Mouse (Mus musculus): ENCODE data around the gene Hbb-bh2. TPM values are rescaled to one million over a fixed set of nuclear protein-coding genes. Genes with fewer than 3 reads are reported as not detected.

The Hbb-bh2 gene
- not detected in 2 replicates for polyA plus RNA-seq (2012; rRNA removed)

DNA sequence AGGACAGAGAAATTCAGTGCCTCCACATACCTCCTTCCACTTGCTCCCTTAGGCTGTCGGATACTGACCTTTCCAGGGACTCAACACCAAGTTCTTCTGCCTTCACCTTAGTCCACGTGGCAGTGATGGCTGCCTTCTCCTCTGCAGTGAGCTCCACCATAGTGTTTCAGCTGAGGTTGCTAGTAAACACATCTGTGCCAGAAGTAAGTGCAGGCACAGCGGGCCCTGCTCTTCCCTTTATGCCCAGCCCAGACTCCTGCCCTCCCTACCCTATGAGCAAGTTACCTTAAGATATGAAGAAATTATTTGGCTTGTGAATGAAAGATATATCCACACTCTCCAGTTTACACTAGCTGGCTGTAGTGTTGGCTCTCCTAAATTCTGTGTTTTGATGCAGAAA is at the start of gene Hbb-bh2:
Gene Hbb-bh2 (minus strand): TSS at position 253 of the 400 bp plus-strand sequence.

DNA sequence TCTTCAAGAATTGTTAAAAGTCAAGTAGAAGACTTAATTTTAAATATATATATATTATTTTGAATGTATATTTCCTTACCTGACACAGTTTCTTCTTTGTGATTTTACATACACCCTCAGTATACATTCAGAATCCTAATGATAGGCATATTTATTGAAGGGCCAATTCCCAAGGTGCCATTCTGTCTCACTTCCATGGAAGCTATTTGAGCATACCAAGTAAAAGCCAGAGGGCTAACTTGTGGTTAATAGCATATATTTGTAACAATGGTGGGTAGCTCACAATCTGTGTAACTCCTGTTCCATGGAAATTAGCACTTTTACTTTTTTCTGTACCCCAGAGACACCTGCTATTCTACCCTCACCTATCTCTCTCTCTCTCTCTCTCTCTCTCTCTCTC is 45.8 kb upstream of the Hbb-bh2 start, which contains the start of gene Olfr66:
Gene Olfr66 (minus strand): TSS at position 101 of the 400 bp plus-strand sequence.

DNA sequence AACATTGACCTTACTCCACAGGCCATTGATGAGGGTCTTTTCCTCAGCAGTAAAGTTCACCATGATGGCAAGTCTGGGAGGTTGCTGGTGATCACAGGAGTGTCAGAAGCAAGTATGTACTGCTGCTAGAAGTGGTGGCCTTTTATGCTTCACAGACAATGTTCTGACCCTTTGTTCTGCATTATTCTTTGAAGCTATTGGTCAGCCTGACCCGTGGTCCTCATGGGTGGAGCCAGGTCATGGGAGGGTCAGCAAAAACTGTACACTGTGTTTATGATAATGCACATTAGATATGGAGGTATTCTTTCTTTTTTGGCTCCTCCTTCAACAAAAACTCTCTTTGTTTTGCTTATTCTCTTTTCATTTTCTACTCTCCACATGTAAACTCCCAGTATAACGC is 12.8 kb upstream of the Hbb-bh2 start, which contains the start of gene Hbb-y:
Gene Hbb-y (minus strand): TSS at position 127 of the 400 bp plus-strand sequence.

DNA sequence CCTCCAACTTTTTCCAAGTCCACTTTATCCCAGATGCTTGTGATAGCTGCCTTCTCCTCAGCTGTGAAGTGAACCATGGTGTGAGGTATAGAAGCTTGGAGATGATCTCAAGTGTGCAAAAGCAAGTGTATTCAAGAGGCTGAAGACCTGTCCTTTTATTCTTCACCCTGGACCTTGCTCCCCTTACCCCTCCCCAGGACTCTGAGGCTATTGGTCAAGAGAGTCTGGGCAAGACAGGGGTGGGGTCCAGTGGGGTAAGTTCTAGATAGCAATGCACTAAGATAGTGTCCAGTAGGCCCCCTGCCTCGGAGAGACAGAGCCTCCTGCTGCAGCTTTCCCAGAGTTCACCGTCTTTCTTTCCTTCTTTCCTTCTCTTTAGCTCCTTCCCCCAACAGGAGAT is 2.7 kb upstream of the Hbb-bh2 start, which contains the start of gene Hbb-bh1:
Gene Hbb-bh1 (minus strand): TSS at position 131 of the 400 bp plus-strand sequence.

DNA sequence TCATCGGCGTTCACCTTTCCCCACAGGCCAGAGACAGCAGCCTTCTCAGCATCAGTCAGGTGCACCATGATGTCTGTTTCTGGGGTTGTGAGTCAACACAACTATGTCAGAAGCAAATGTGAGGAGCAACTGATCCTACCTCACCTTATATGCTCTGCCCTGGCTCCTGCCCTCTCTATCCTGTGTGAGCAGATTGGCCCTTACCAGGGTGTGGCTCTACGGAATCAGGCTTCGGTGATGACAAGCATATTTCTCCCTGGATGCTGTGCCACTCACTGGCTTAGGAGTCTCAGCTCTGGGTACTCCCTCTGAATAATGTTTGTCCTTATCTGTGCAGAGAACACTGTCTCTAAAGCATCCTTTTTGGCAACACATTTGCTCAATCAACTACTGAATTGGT is 12.5 kb downstream of the Hbb-bh2 start, which contains the start of gene Hbb-bs:
Gene Hbb-bs (minus strand): TSS at position 289 of the 400 bp plus-strand sequence.

DNA sequence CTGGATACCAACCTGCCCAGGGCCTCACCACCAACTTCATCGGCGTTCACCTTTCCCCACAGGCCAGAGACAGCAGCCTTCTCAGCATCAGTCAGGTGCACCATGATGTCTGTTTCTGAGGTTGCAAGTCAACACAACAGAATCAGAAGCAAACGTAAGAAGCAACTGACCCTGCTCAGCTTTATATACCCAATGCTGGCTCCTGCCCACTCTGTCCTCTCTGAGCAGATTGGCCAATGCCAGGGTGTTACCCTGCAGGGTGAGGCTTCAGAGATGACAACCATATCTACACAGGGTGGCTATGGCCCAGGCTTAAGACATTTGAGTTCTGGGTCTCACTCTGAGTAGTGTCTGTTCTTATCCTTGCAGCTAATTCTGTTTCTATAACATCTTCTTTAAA is 26.6 kb downstream of the Hbb-bh2 start, which contains the start of gene Hbb-bt:
Gene Hbb-bt (minus strand): TSS at position 231 of the 400 bp plus-strand sequence.

DNA sequence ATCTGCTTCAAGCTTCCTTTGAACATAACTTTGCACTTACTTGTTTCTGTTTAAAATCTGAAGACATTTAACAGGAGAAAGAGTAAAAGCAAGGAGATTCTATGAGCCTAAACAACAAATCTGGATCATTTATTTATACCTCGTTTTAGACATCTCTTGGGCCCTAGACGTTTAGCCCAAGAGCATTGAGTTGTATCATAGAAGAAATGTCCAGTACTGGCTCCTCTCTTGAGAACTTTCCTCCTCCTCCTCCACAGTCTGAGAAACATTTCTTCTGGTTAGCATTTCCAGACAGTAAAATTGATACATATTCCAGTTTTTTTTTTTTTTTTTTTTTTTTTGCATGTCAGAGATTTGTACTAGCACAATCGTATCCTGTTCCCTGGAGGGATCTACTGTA is 48.6 kb downstream of the Hbb-bh2 start, which contains the start of gene Olfr67:
Gene Olfr67 (minus strand): TSS at position 101 of the 400 bp plus-strand sequence.

Other genes with a start within 250 kb of the Hbb-bh2 start
- not detected in 2 replicates for gene Olfr619, start 239.9 kb downstream of the Hbb-bh2 start, polyA plus RNA-seq (2012; rRNA removed)
- not detected in 2 replicates for gene Olfr620, start 228.0 kb downstream of the Hbb-bh2 start, polyA plus RNA-seq (2012; rRNA removed)
- gene Olfr622, start 197.8 kb downstream of the Hbb-bh2 start, polyA plus RNA-seq (2012; rRNA removed) = not detected in 2 replicates
- gene Olfr623, start 176.8 kb downstream of the Hbb-bh2 start, polyA plus RNA-seq (2012; rRNA removed) = not detected in 2 replicates
- gene Olfr624, start 169.3 kb downstream of the Hbb-bh2 start, polyA plus RNA-seq (2012; rRNA removed) = not detected in 2 replicates
- gene Olfr625-ps1, start 157.8 kb downstream of the Hbb-bh2 start, polyA plus RNA-seq (2012; rRNA removed) = not detected in 2 replicates
- not detected in 2 replicates for gene Olfr243, start 125.8 kb downstream of the Hbb-bh2 start, polyA plus RNA-seq (2012; rRNA removed)
- gene Olfr628, start 110.1 kb downstream of the Hbb-bh2 start, polyA plus RNA-seq (2012; rRNA removed) = not detected in 2 replicates
- gene Olfr629, start 95.6 kb downstream of the Hbb-bh2 start, polyA plus RNA-seq (2012; rRNA removed) = not detected in 2 replicates
- gene Olfr630, start 83.2 kb downstream of the Hbb-bh2 start, polyA plus RNA-seq (2012; rRNA removed) = not detected in 2 replicates
- not detected in 2 replicates for gene Olfr69, start 68.9 kb downstream of the Hbb-bh2 start, polyA plus RNA-seq (2012; rRNA removed)
- gene Olfr68, start 60.8 kb downstream of the Hbb-bh2 start, polyA plus RNA-seq (2012; rRNA removed) = not detected in 2 replicates
- gene Olfr67, start 48.7 kb downstream of the Hbb-bh2 start, polyA plus RNA-seq (2012; rRNA removed) = not detected in 2 replicates
- gene Hbb-bt, start 26.5 kb downstream of the Hbb-bh2 start, polyA plus RNA-seq (2012; rRNA removed) = 211 and 248 TPM in 2 replicates
- gene Hbb-bs, start 12.4 kb downstream of the Hbb-bh2 start, polyA plus RNA-seq (2012; rRNA removed) = 1,468 and 1,656 TPM in 2 replicates
- gene Hbb-bh1, start 2.6 kb upstream of the Hbb-bh2 start, polyA plus RNA-seq (2012; rRNA removed) = not detected in 2 replicates
- gene Hbb-y, start 12.7 kb upstream of the Hbb-bh2 start, polyA plus RNA-seq (2012; rRNA removed) = 1.0 and 1.8 TPM in 2 replicates
- gene Olfr66, start 45.7 kb upstream of the Hbb-bh2 start, polyA plus RNA-seq (2012; rRNA removed) = not detected in 2 replicates
- not detected in 2 replicates for gene Olfr64, start 54.0 kb upstream of the Hbb-bh2 start, polyA plus RNA-seq (2012; rRNA removed)
- not detected in 2 replicates for gene Olfr65, start 63.0 kb upstream of the Hbb-bh2 start, polyA plus RNA-seq (2012; rRNA removed)
- not detected in 2 replicates for gene Olfr631, start 88.3 kb upstream of the Hbb-bh2 start, polyA plus RNA-seq (2012; rRNA removed)
- gene Olfr632, start 93.8 kb upstream of the Hbb-bh2 start, polyA plus RNA-seq (2012; rRNA removed) = 0.03 TPM in 1 of 2 replicates, not detected in the other
- gene Olfr633, start 103.9 kb upstream of the Hbb-bh2 start, polyA plus RNA-seq (2012; rRNA removed) = not detected in 2 replicates
- not detected in 2 replicates for gene Olfr635, start 130.6 kb upstream of the Hbb-bh2 start, polyA plus RNA-seq (2012; rRNA removed)
- not detected in 2 replicates for gene Olfr638, start 158.2 kb upstream of the Hbb-bh2 start, polyA plus RNA-seq (2012; rRNA removed)
- 0.01 TPM in 1 of 2 replicates, not detected in the other for gene Olfr639, start 176.8 kb upstream of the Hbb-bh2 start, polyA plus RNA-seq (2012; rRNA removed)
- gene Olfr640, start 185.1 kb upstream of the Hbb-bh2 start, polyA plus RNA-seq (2012; rRNA removed) = not detected in 2 replicates
- gene Olfr641, start 194.9 kb upstream of the Hbb-bh2 start, polyA plus RNA-seq (2012; rRNA removed) = not detected in 2 replicates
- not detected in 2 replicates for gene Olfr642, start 212.1 kb upstream of the Hbb-bh2 start, polyA plus RNA-seq (2012; rRNA removed)
- not detected in 2 replicates for gene 4930516K23Rik, start 220.9 kb upstream of the Hbb-bh2 start, polyA plus RNA-seq (2012; rRNA removed)
- gene Olfr644, start 231.3 kb upstream of the Hbb-bh2 start, polyA plus RNA-seq (2012; rRNA removed) = not detected in 2 replicates
- gene Olfr645, start 244.9 kb upstream of the Hbb-bh2 start, polyA plus RNA-seq (2012; rRNA removed) = not detected in 2 replicates